Mouse (Mus musculus) embryonic facial prominence, embryonic 14.5 days (tissue): ENCODE data around the gene P4ha2. TPM values are rescaled to one million over a fixed set of nuclear protein-coding genes. Genes with fewer than 3 reads are reported as not detected.
A peak's percentile ranks its signal among the peaks of the same experiment; 100 is the strongest.

Source experiments
- ATAC-seq: fragments of 200-750 bp; cut with Nextera tagmentation; 2 replicates; pipeline ENCODE4 v1.8.0; 2017; ENCODE audit warnings: low read depth, moderate number of reproducible peaks, moderate TSS enrichment
- DNase-seq: peaks from one replicate; pipeline ENCODE4 v3.0.0-alpha.2; 2015; ENCODE audit warnings: low spot score
- H3K27ac ChIP-seq: fragments of 300-500 bp; sonication (generic); replicated peaks from 2 replicates; pipeline ENCODE4 v1.5.1; 2014; ENCODE audit warnings: low read depth, mild to moderate bottlenecking, low read length, moderate library complexity
- H3K27me3 ChIP-seq: fragments of 300-500 bp; sonication (generic); replicated peaks from 2 replicates; pipeline ENCODE4 v1.6.1; 2014; ENCODE audit warnings: low read length; ENCODE audit not compliant: control insufficient read depth, insufficient read depth
- H3K36me3 ChIP-seq: fragments of 300-500 bp; sonication (generic); 2 replicates; pipeline ENCODE4 v1.6.1; 2014; ENCODE audit warnings: low read length, mixed read lengths; ENCODE audit not compliant: control insufficient read depth, insufficient read depth
- H3K4me1 ChIP-seq: fragments of 300-500 bp; sonication (generic); 2 replicates; pipeline ENCODE4 v1.6.1; 2014; ENCODE audit warnings: antibody characterized with exemption, low read length; ENCODE audit not compliant: control insufficient read depth, insufficient read depth
- H3K4me2 ChIP-seq: fragments of 300-500 bp; sonication (generic); 2 replicates; pipeline ENCODE4 v1.6.1; 2014; ENCODE audit warnings: low read depth, mild to moderate bottlenecking, low read length, moderate library complexity, mixed read lengths
- H3K4me3 ChIP-seq: fragments of 300-500 bp; sonication (generic); 2 replicates; pipeline ENCODE4 v1.5.1; 2014; ENCODE audit warnings: low read depth, mild to moderate bottlenecking, low read length
- H3K9ac ChIP-seq: fragments of 300-500 bp; sonication (generic); 2 replicates; pipeline ENCODE4 v1.6.1; 2014; ENCODE audit warnings: low read depth, mild to moderate bottlenecking, low read length, moderate library complexity, mixed read lengths
- H3K9me3 ChIP-seq: fragments of 300-500 bp; sonication (generic); 2 replicates; pipeline ENCODE4 v1.6.1; 2016; ENCODE audit warnings: low read length; ENCODE audit not compliant: control insufficient read depth
- WGBS: fragments of 180-500 bp; shearing (Covaris S2); extraction: QIAGEN DNeasy Blood & Tissue Kit; methylation state at CpG from one replicate; pipeline ENCODE4 v1.1.7; 2014; 5-methylcytosine and 5-hydroxymethylcytosine counted together
- polyA plus RNA-seq: library from polyadenylated mRNA; unstranded; fragments of >200 nt; fragmentation: Nextera tagmentation; extraction: Ambion mirVana; gene quantifications from 2 replicates; pipeline ENCODE4 v1.2.1, GENCODE M21; 2014

Gene P4ha2
- polyA plus RNA-seq, 1 experiment from 2014 or later, result 120 TPM

DNA sequence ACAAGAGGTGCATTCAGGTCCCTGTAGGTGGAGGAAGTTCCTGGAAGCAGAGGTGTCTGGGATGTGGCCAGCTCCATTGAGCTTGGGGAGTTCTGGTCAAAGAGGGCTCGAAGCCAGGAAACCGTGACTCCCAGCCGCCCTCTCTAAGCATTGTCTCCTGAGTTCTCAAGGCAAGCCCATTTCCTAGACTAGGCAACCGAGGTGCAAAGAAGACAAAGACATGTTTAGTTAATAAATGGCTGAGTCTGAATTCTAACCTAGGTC, 34.0 kb upstream of the P4ha2 start:
- ATAC-seq, result no peak
- no peak overlapping the region for H3K9ac ChIP-seq
- H3K4me2 ChIP-seq, result no peak overlapping the region
- H3K27ac ChIP-seq, result no peak overlapping the region
- H3K9me3 ChIP-seq, result no peaks in the 10 kb centered on the region
- H3K36me3 ChIP-seq, result peaks cover 9% of the 10 kb centered on the region; the same call in 1 of the 2 replicates
- peaks cover 40% of the 10 kb centered on the region for H3K4me1 ChIP-seq
- H3K4me3 ChIP-seq, result no peak overlapping the region
- no peak for DNase-seq
- 85% methylated on average over 4 of the region's 4 CpGs for WGBS
- no peaks in the 10 kb centered on the region for H3K27me3 ChIP-seq

DNA sequence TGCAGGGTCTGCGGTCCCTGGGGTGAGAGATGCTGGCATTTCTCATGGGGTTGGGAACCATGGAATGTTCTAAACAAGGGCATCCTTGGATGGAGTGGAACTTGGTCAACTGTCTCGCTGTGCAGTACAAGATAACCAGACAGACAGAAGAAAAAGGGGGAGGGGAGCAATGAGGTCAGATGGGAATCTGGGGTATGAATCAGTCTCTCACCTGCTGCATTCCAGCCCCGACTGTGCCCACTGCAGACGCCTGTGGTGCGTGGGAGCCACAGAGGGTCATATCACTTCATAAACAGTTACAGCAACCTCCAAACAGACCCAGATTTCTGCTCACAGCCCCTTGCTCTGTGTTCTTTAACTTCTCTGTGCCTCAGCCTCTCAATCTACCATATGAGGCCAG, 33.5 kb upstream of the P4ha2 start:
- no peak for ATAC-seq
- no peak for DNase-seq
- Histone ChIP-seq H3K9me3 (no peaks in the 10 kb centered on the region), H3K9ac (no peak overlapping the region), H3K4me1 (peaks cover 36% of the 10 kb centered on the region), H3K36me3 (peaks cover 4% of the 10 kb centered on the region; the same call in 1 of the 2 replicates), H3K27me3 (no peaks in the 10 kb centered on the region), H3K27ac (no peak overlapping the region), H3K4me3 (peak overlapping the region; percentile 74), H3K4me2 (peak overlapping the region; percentile 81)
- 70% methylated on average over 5 of the region's 5 CpGs for WGBS

GRCm38 (mm10) chr11:54067318-54067995, 32.4 kb upstream of the P4ha2 start:
- 8% methylated on average over 10 of the region's 12 CpGs for WGBS
- Histone ChIP-seq H3K9ac (peak overlapping the region; percentile 81), H3K9me3 (no peaks in the 10 kb centered on the region), H3K27me3 (no peaks in the 10 kb centered on the region), H3K4me1 (peaks cover 34% of the 10 kb centered on the region), H3K4me2 (peak overlapping the region; percentile 81), H3K4me3 (peak overlapping the region; percentile 74), H3K36me3 (no peaks in the 10 kb centered on the region; the same call in 1 of the 2 replicates), H3K27ac (peak overlapping the region; percentile 77)
- ATAC-seq (peak; percentile 44; the same call in 1 of the 2 replicates), DNase-seq (peak; percentile 70)

DNA sequence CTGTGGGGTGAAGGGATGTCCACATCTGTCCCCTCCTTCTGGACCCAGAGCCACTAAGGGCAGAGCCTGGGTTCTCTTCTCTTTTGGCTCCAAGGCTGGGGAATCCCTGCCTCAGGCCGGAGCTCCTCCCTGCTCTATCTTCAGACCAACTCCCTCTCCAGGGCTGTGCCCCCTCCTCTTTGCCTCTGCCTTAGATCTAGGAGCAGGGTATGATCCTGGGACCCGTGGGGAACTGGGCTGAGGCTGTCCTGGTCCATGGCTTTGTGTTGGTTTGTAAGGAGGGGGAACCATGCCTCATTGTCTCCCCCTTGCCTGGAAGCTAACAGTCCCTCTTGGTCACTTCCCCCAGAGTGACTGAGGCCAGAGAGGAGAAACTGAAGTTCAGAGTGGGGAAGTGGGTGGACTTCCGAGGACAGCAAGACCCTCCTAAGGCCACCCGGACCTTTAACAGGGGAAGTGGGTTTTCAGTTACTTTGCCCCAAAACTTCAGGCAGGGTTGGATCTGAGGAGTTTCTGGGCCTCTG, 31.8 kb upstream of the P4ha2 start:
- ATAC-seq (no peak), DNase-seq (no peak)
- H3K9ac ChIP-seq, result peak overlapping the region; percentile 81
- peak overlapping the region; percentile 74 for H3K4me3 ChIP-seq
- peak overlapping the region; percentile 81 for H3K4me2 ChIP-seq
- 19% methylated on average over 4 of the region's 4 CpGs for WGBS
- no peaks in the 10 kb centered on the region for H3K27me3 ChIP-seq
- peaks cover 28% of the 10 kb centered on the region for H3K4me1 ChIP-seq
- no peaks in the 10 kb centered on the region for H3K9me3 ChIP-seq
- H3K27ac ChIP-seq, result peak overlapping the region; percentile 77
- no peaks in the 10 kb centered on the region for H3K36me3 ChIP-seq

- peak within 1 kb of the TSS; percentile 81 for H3K4me2 ChIP-seq
- no peaks in the 10 kb centered on the region for H3K9me3 ChIP-seq
- H3K4me3 ChIP-seq, result peak within 1 kb of the TSS; percentile 74
- DNase-seq, result peak; percentile 84
- H3K36me3 ChIP-seq, result no peaks in the 10 kb centered on the region
- peak within 1 kb of the TSS; percentile 81 for H3K9ac ChIP-seq
- under 1% methylated on average over 22 of the region's 61 CpGs for WGBS
- peaks cover 21% of the 10 kb centered on the region; the same call in 1 of the 2 replicates for H3K4me1 ChIP-seq
- peak within 1 kb of the TSS; percentile 77 for H3K27ac ChIP-seq
- ATAC-seq, result peak; percentile 58
- H3K27me3 ChIP-seq, result no peaks in the 10 kb centered on the region
Measured at GRCm38 (mm10) chr11:54068520-54069371, 31.1 kb upstream of the P4ha2 start, which contains the start of gene Pdlim4. Pdlim4 (minus strand) TSS chr11:54069014.

- H3K36me3 ChIP-seq, result no peaks in the 10 kb centered on the region
- DNase-seq (no peak), ATAC-seq (no peak)
- H3K4me2 ChIP-seq, result no peak overlapping the region
- H3K27ac ChIP-seq, result no peak overlapping the region; the same call in 1 of the 2 replicates
- peaks cover 14% of the 10 kb centered on the region; the same call in 1 of the 2 replicates for H3K4me1 ChIP-seq
- no peak overlapping the region for H3K4me3 ChIP-seq
- H3K9me3 ChIP-seq, result no peaks in the 10 kb centered on the region
- WGBS, result 86% methylated on average over 5 of the region's 5 CpGs
- no peak overlapping the region for H3K9ac ChIP-seq
- no peaks in the 10 kb centered on the region for H3K27me3 ChIP-seq
Measured at GRCm38 (mm10) chr11:54071726-54072445, 28.0 kb upstream of the P4ha2 start.

GRCm38 (mm10) chr11:54073291-54073690, 26.6 kb upstream of the P4ha2 start:
- Histone ChIP-seq H3K27me3 (no peaks in the 10 kb centered on the region), H3K4me1 (0 out of 2 replicates have a peak, but pooled peaks cover 5% of the 10 kb centered on the region), H3K4me3 (no peak overlapping the region), H3K36me3 (no peaks in the 10 kb centered on the region), H3K9me3 (no peaks in the 10 kb centered on the region), H3K9ac (no peak overlapping the region), H3K4me2 (no peak overlapping the region), H3K27ac (no peak overlapping the region)
- DNase-seq (peak; percentile 78), ATAC-seq (peak; percentile 80)
- WGBS, result 42% methylated on average over 4 of the region's 4 CpGs

DNA sequence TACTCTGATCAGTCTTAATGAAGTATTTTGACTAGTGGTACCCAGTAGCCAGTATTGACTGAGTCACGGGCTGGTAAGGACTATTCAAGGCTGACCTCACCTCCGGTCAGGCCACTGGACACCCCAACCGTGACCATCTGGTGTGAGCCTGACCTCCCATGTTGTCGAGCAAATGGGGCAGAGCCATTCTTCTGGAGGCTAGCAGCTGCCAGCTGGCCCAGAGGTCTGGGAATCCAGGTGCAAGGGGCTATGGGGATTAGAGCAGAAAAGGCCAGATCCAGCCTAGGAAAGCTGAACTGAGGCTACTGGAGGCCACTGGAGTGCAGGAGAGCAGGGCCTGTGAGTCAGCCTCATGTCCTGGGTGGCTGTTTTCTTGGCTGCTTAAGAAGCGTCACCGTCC, 24.5 kb upstream of the P4ha2 start:
- Histone ChIP-seq H3K4me2 (no peak overlapping the region), H3K27ac (no peak overlapping the region), H3K9ac (no peak overlapping the region), H3K4me1 (0 out of 2 replicates have a peak, but pooled peaks cover 5% of the 10 kb centered on the region), H3K4me3 (no peak overlapping the region), H3K27me3 (no peaks in the 10 kb centered on the region), H3K9me3 (no peaks in the 10 kb centered on the region), H3K36me3 (no peaks in the 10 kb centered on the region)
- no peak for DNase-seq
- WGBS, result 79% methylated on average over 6 of the region's 6 CpGs
- no peak for ATAC-seq
